Mouse (Mus musculus) frontal cortex, postnatal 10 days (tissue): Measurements from ENCODE around the gene Apoo.
A peak's percentile ranks its signal among the peaks of the same experiment; 100 is the strongest.
"Not testable (repeated sequence)": the region's sequence is repeated elsewhere in the genome, so short reads cannot be mapped to it uniquely, and the experiment has no call there.

Source experiments
- DNase-seq, 2 experiments: peaks; one replicate each; pipeline ENCODE4 v3.0.0; 2022; ENCODE audit warnings: low spot score in 2 of 2, mixed read lengths in 1 of 2

The Apoo gene

DNA sequence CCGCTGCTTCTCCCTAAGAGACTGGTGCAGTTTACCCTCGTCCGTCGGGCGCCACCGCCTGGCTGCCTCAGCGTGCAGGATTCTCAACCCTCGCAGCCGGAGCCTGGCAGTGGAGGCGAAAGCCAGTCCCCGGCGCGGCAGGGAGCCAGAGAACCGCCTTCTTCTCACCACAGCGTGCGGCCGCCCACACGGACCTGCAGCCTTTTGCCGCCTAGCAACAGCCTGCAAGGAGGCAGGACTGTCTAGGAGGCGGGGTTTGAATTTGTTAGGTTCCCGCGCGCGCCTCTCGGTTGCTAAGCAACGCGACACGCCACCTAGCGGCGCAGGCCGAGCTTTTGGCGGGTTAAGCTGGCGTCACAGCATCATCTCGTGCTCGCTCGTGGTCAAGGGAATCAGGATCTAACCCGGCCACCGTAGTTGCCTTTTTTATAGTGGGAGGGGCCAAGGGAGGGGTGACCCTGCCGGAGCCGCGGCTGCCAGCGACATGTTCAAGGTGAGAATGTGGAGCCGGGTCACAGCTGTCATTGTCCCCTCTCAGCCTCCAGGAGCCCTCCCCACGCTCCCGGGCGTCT lies at the start of gene Apoo, which contains the start of gene Fam90a1b:
TSS of gene Apoo (plus strand) at position 448 of the 572 bp plus-strand sequence.
TSS of gene Fam90a1b (minus strand) at position 108 of the 572 bp plus-strand sequence.
- peak; percentile 94 to 97 for DNase-seq

DNA sequence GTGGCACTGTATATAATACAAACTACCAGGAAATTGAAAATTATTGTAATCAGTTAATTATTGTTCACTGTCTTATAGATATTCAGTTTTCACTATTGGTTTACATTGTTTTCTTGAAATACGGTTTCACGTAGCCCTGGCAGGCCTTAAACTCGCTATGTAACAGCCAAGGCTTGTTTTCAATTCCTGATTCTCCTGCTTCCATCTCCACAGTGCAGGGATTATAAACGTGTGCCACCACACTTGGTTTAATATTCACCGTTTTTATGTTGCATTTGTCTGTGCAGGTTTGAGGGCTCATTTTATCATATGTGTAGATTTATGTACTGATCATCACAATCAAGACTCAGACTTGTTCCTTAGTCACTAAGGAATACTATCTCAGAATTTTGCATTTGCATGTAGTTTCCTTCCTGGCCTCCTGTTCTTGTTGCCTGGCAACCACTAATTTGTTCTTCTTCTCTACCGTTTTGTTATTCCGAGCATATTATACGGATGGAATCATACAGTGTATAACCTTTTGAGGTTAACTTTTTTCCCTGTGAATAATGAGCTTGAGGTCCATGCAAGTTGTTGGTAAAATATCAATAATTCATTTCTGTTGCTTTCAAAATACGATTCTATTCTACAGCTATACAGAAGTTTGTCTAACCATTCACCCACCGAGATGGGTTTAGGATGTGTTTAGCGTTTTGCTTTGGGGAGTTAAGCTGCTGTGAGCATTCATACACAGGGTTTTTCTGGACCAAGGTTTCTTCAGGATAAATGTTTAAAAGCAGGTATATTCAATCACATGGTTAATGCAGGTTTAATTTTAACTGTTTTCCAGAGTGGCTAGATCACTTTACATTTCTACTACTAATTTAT lies 45.6 kb upstream of the Apoo start:
- no peak for DNase-seq

DNA sequence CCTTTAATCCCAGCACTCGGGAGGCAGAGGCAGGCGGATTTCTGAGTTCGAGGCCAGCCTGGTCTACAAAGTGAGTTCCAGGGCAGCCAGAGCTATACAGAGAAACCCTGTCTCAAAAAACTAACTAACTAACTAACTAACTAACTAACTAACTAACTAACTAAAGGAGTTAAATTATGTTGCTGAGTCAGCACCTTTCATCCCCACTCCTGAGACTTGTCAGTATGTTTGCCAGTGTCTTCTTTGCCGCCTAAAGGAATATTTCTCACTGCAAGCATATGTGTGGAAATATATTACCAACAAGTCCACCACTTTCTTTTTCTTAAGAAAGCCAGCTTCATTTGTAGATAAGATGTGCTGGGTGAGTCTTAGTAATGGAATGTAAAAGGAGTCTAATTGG lies 23.3 kb upstream of the Apoo start:
- not testable (repeated sequence) for DNase-seq

DNA sequence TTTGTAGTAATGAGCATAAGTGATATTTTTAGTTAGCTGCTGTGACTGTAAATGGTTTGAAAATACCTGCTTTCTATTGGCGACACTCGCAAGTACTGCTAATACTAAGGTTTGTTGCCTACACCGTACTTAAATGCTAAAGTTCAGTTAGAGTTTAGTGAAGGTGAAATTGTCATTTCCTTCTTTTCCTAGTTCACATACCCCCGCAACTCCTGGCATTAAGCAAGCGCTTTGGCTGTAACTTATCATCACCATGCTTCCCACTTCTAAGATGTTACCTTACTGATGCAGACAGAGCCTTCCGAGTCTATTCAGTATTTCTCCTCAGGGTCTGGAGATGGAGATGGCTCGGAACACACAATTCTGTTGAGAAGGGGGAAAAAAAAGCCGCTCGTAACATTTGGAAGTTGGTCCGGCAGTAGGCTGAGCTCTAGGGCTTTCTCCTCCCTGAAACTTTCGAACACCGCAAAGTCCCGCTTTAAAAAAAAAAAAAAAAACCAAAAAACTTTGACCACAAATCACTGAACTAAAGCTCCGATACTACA lies 1.5 kb upstream of the Apoo start:
- no peak for DNase-seq

DNA sequence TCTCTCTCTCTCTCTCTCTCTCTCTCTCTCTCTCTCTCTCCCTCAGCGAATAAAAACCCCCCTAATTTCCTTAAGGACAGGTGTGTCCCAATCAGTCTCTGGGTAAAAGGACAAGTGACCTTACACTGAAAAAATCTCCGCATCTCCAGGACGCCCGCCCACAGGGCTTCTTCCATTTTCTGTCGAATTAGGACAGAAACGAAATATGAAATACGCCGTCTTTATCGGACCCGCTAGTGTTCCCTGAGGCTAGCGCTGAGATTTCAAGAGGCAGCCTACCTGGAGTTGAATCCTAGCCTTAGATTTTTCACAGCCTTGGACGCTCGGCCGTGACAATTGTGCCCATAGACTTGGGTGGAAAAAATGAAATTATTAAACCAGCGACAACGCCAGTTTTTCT lies 888 bp upstream of the Apoo start:
- no peak for DNase-seq

DNA sequence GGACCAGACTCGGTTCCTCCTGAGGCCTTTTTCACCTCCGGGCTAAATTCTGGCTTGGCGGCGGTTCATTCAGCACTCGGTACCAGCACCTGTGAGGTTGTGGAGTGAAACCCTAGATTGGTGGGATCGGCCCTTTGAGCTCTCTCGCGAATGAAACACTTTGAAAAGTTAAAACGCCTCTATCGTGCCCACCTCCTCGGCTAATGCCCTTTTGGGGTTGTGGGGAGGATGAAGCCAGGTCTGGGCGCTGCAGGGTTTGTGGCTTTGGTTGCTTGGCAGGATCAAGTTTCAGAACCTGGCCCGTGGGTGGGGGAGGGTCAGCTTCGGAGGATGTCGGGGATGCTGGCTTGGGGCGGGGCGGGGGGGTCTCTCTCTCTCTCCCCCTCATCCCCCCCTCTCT lies 331 bp downstream of the Apoo start:
- DNase-seq = peak in 1 of 2 experiments; percentile 16

DNA sequence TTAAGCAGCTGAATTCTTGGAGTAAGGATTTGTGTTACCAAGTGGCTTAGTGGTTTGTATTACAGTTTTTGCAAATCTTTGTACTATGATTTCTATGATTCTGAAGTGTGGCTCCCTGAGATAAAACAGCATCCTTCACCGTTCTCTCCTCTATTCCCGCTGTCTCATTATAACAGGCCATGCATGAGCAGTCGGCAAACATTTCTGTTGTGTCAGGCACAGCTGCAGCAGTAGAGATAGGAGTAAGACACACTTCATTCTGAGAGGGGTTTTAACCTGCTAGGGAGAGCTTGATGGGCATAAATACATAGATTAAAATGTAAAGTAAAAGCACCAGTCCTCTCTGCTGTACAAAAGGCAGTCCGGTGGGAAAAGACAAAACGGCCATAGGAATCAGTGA lies 11.8 kb downstream of the Apoo start:
- no peak for DNase-seq

DNA sequence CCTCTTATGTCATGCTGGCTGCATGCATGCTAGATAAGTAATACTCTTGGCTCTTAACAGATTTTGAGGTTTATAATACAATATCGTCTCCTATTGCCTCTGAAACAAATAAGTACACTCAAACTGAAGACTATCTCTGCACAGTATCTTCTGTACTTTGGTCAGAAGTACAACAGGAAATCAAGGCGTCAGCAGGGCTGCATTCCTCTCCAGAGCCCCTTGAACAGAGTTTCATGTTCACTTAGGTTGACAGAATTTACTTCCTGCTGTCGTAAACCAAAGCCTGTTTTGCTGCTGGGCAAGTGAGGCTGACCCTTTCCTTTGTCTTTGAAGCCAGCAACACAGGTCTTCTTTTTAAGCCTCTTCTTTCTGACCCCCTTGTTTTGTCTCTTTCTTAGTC lies 42.1 kb downstream of the Apoo start:
- DNase-seq = no peak

DNA sequence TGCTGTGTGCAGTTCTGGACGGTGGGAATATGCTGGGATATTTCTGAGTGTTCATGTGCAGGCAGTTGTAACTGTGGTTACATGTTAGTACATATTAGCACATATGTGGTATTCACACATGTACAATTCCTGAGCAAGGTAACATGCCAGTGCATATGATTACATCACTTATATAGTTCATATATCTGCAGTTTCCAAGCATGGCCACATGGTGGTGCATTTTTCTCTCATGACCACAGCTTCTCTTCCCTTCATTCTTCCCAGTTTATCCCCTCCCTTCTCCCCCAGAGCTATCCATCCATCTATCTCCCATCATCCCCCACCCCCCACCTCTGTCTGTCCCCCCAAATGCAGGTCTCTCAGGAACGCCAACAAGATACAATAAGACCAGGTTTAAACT lies 53.3 kb downstream of the Apoo start:
- DNase-seq = no peak

DNA sequence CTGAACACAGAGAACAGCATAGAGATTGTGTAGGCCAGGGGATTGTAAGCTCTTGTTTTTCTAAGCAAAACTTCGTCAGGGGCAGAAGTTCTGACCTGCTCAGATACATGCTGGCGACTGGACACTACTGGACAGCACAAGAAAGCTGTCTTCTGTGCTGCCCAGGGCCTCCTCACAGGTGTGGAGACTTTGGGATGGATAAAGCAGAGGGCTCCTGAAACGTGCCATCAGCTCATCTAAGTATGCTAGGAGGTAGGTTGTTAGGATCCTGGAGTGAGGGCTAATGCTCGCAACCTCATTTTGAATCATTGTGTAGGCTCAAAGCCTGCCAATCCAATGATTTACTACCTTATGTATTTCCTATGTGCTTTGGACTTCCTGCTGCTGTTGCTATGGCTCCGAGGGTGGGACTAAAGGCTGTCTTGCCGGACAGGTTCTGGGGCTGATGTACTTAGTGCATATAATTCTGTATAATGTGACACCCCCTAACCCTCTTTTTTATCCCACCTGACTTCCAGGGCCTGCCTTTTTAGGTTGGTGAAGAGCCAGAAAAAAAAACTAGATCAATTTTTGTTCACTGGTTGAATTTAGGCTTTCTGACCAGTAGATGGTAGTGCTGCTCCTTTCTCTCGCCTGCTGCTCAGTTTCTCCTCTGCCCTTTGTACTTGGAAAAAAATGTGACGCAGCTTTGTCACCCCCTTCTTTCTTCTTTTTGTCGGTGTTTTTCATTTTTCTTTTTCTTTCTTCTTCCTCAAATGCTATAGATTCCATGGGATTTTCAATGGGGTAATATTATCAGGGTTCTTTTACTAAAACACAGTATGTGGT lies 64.8 kb downstream of the Apoo start:
- DNase-seq = peak in 1 of 2 experiments; percentile 9

DNA sequence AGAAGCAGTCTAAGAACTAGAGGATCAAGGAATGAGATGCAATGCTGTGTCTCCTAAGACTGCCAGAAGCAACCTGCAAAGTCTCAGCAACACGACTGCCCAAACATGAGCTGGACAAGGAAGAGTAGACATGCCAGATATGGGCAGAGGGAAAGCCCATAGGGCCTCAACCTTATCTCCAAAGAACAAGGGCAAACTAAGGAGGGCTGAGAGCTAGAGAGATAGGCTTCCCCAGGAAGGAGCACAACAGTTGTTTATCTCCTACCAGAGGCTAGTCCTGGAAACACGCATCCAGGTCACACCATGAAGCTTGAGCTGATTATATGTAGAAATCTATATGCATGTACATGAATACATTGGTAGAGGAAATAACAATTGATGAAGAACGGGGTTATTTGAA lies 78.5 kb downstream of the Apoo start:
- DNase-seq = not testable (repeated sequence)

DNA sequence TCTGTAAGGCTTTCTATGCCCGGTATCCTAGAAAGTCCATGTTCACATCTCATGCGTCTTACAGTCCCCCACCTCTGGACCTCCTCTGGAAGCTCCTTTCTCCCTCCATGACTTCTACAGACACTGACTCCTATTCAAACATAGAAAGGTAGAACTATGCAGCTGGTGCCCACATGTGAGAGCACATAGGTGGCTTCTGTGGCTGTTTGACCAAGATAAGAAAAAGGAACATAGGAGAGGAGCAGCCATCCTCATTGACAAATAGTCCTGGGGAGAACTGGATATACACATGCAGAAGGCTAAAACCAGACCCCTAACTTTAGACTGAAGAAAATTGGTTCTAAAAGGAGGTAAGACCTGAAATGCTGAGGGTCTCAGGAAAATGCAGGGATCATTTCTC lies 79.1 kb downstream of the Apoo start:
- not testable (repeated sequence) for DNase-seq

DNA sequence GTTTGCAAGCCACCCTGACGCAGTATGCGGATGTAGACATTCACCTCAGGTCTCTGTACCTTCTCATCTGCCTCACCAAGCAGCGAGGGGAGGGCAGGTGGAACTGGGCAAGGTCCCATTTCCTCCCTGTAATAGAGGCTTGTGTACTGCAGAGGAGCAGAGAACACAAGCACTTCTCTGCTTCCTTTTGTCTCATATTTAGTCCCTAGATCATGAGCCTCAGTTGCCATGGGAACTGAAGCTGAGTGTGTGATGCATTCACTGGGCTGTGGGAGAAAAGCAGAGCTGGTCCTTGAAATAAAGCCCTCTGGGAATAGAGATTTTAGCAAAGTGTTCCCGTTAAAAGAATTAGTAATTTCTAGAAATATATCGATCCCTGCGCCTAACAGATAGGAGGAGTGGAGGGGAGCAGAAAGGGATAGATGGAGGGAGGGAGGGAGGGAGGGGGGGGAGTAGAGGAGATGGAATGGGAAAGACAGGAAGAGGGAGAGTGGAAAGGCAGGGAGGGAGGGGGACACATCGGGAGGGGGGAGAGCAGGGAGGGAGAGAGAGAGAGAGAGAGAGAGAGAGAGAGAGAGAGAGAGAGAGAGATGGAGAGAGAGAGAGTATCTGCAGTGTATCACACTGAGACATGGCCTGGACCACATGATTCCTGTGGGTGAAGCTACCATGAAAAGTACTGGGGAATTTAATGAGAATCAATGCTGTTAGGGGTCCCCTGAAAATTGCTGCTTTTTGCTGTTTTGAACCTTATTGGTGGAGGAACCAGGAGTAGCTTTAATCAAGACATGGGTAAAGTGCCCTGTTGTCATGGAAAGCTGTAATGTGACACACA lies 83.3 kb downstream of the Apoo start:
- not testable (repeated sequence) for DNase-seq

DNA sequence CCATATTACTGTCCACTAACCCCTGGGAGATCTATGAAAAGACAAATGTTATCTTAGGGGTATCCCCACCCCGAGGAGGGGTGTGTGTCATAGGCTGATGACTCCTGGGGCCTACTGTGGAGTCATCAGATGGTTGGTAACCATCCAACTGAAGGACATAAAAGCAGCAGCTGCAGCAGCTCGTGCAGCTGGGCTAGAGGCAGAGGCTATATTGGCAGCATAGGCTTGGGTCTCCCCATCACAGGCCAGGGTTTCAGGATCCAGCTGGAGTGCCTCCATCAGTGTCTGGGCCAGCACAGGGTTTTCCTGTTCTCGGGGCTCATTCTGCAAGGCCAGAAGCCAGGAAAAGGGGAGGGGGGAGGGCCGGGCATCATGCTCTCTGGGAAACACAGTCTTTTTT lies 92.4 kb downstream of the Apoo start:
- peak; percentile 12 to 37 for DNase-seq

DNA sequence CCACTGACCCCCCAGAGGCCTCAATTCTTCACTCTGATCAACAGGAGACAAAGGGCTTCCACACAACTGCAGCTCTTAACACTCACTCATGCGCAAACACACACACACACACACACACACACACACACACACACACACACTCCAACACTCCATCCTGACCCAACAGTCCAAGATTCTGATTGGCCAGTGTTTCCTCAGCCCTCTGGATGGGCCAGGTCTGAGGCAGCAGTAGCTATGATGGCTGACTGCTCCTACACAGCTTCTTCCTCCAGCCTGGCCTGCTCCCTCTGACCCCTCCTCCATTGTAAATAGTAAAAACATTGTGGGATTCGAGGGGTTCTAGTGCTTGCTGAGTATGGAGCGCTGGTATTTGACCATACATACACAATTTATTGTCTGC lies 94.6 kb downstream of the Apoo start:
- not testable (repeated sequence) for DNase-seq

DNA sequence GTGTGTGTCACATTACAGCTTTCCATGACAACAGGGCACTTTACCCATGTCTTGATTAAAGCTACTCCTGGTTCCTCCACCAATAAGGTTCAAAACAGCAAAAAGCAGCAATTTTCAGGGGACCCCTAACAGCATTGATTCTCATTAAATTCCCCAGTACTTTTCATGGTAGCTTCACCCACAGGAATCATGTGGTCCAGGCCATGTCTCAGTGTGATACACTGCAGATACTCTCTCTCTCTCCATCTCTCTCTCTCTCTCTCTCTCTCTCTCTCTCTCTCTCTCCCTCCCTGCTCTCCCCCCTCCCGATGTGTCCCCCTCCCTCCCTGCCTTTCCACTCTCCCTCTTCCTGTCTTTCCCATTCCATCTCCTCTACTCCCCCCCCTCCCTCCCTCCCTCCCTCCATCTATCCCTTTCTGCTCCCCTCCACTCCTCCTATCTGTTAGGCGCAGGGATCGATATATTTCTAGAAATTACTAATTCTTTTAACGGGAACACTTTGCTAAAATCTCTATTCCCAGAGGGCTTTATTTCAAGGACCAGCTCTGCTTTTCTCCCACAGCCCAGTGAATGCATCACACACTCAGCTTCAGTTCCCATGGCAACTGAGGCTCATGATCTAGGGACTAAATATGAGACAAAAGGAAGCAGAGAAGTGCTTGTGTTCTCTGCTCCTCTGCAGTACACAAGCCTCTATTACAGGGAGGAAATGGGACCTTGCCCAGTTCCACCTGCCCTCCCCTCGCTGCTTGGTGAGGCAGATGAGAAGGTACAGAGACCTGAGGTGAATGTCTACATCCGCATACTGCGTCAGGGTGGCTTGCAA lies 95.9 kb downstream of the Apoo start:
- not testable (repeated sequence) for DNase-seq
